Mouse (Mus musculus) kidney, postnatal 36 days (tissue): ENCODE results near the gene Scnm1.
A peak's percentile ranks its signal among the peaks of the same experiment; 100 is the strongest.

Source experiments
- DNase-seq, 2 experiments: peaks; one replicate each; pipeline ENCODE4 v3.0.0; 2021 to 2022; ENCODE audit warnings: mixed read lengths in 2 of 2

Scnm1 gene

DNA sequence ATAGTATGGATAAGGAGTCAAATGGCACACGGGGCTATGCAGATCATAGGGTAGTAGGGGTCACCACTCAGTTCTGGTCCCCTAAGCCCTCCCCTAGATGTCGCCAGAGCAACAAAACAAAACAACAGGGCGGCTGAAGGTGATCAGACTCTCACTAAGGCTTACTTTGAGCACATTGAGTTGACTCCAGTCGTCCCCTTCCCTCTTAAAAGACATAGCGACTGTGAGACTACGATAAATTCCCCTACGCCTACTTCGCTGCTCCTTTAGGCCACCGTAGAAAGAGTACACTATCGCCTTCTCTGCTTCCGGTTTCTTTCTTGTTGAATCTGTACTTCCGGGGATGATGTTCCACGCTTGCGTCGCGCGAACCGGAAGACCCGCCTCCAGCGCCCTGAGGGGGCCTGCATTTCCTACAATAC, at the start of gene Scnm1, which contains the start of gene Lysmd1:
TSS of gene Scnm1 (minus strand) at position 332 of the 422 bp plus-strand sequence.
TSS of gene Lysmd1 (plus strand) at position 409 of the 422 bp plus-strand sequence.
- DNase-seq, result peak; percentile 92 to 96

DNA sequence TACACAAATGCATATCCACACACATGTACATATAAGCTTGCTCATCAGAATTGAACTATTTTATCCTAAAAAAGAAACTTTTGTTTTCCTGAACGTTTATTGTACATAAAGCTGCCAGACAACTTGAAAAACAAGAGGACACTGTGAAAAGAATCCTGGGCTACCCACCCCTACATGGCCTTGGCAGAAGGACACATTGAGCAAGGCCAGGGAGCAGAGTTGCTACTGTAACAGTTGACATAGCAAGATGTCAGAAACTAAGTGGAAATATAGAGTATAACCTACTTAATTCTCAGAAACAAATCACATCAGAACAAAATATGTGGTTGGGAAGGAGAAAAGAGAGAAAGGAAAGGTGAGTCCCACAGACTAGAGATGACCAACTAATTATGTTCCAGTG, 48.0 kb upstream of the Scnm1 start:
- no peak for DNase-seq

DNA sequence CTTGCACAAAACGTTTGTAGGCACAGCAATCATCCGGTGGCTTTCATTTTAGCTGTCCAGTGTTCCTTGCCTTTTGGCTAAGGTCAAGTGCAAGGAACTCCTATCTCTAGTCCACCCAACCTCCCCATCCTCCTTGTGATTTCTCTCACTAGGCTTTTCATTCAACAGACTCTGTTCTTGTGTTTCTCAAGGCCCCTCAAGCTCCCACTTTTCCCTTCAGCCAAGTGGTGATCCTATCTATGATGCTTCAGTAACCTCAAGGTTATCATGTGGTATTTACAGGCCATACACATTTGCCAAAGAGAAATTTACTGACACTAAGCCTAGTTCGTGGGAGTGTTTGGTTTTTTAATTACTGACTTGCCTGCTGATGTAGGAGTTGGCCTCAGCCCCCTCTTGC, 46.1 kb upstream of the Scnm1 start:
- DNase-seq, result no peak

DNA sequence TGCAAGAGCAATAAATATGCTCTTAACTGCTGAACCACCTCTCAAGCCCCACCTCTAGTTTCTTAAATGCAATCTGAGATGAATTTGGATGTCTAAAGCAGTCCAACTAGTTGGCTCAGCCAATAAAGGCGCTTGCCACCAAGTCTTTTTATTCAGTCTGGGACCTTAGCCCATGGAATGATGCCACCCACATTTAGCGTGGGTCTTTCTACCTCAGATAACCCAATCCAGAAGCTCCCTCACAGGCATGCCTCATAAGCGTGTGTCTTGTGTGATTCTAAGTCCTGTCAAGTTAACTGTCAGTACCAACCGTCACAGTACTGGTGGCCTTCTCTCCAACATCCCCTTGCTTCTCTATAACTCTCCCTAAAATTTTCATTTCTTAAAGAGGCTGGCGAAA, 45.1 kb upstream of the Scnm1 start:
- DNase-seq, result no peak

DNA sequence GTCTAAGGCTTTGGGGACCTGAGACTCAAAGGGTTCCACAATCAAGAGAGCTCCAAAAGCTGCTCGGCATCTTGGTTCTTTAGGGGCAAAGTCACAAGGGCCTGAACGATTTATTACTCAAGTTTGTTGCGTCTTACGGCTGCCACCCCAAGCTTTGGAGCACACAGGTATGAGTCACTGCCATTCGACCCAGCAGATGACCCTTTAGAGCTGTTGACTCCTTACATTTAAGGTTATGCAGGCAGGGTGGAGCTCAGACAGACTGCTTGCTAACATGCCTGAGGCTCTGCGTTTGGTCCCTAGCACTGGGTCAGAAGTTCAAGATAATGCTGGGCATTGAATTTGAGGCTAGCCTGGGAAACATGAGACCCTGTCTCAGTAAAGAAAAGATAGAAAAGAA, 43.8 kb upstream of the Scnm1 start:
- no peak for DNase-seq

DNA sequence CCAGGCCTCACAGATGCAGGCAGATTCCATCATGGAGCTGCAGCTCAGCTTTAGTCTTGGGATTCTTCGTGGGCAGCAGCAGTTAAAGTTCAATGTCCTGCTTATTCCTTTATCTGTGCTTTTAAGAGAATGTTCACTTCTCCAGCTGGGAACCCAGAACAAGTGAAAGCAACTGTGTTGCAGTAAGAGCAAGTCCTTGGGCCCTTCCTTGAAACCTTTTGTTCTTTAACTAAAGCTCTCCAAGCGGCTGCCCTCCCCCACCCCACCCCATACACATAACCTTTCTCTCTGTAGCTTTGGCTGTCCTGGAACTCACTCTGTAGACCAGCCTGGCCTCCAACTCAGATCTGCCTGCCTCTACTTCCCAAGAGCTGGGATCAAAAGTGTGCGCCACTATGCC, 42.7 kb upstream of the Scnm1 start:
- DNase-seq, result no peak

DNA sequence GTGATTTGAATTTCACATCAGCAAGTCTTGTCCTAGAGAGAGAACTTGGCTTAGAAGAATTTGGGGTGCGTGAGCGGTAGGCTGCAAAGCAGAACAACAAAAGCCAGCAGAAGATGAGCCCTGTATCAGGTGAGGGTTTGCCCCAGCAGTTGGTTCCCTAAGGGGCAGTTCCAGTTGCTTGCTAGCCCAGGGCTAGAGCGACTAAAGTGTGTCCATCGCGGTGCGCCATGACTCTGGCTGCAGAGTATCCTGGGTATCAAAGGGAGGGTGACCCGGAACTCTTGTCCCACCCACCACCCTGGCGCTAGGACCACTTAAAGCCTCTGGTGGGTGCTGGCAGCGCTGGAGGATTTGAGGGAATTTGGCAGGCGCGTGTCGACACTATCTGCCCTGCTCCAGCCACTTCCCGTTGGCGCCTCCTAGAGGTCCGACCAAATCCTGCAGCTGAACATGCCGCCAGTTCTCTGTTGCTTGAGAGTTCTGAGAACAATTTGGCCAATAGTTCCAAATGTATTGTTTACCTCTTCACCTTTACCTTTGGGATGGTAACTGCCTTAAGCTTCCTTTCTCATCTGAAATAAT, 40.3 kb upstream of the Scnm1 start:
- peak; percentile 84 to 95 for DNase-seq

DNA sequence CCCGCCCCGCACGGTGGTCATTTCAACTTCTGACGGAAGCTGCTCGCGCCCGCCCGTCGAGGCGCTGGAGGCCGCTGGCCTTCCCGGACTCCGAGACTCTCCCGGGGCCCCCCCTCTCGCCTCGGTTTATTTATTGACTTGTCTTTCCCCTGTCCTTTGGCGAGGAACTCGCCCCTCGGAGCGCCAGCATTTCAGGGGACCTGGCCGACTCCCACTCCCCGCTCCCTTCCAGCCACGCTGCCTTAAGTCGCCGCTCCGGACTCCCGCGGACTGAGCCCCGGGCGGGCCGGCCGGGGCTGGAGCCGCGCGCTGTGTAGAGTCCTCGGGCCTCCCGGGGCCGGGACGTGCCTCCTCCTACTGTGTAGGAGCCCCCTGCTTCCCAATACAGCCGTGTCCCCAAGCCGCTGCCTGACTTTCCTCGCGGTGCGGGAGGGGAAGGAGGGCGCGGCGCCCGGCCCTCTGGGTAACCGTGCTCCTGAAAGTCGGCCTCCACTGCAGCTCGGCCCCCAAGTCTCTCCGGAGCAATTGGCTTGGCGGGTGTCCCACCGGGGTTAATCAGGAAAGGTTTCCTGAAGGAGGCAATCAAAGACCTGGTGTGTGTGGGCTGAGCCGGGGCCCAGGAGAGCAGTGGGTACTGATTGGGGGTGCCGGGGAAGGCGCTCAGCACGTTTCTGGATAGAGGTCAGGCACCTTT, 39.6 kb upstream of the Scnm1 start:
- peak in 1 of 2 experiments; percentile 64 for DNase-seq

DNA sequence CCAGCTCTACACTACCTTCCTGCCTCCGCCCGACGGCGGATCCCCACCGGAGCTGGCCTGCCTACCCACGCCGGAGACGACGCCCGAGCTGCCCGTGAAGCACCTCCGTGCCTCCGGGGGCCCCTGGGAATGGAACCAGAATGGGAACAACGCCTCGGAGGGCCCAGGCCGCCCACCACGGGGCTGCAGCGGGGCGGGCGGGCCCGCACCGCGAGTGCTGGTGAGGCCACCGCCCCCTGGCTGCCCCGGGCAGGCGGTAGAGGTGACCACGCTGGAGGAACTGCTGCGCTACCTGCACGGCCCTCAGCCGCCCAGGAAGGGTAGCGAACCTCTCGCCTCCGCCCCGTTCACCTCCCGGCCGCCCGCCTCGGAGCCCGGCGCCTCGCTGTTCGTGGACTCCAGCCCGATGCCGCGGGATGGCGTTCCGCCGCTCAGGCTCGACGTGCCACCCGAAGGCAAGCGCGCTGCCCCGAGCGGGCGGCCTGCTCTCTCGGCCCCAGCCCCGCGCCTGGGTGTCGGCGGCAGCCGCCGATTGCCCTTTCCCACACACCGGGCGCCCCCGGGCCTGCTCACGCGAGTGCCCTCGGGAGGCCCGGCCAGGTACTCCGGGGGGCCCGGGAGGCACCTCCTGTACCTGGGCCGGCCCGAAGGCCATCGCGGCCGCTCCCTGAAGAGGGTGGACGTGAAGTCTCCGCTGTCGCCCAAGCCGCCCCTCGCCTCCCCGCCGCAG, 38.9 kb upstream of the Scnm1 start:
- peak in 1 of 2 experiments; percentile 39 for DNase-seq

DNA sequence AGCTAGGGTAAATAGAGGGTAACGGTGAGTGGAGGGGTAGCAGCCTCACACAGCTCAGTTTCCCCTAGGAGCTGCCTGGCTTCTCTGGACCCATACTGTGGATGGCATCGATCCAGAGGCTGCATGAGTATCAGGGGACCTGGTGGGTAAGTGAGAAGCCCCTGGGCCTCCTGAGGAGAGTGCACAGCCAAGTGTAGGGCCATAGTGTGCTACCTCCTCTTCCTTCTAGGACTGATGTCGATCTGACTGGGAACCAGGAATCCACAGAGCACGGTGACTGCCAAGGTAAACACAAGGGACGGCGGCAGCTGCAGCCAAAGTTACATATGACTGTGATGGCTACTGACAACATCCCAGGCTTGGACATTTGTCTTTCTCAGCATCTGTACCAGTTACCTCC, 37.3 kb upstream of the Scnm1 start:
- DNase-seq, result no peak

DNA sequence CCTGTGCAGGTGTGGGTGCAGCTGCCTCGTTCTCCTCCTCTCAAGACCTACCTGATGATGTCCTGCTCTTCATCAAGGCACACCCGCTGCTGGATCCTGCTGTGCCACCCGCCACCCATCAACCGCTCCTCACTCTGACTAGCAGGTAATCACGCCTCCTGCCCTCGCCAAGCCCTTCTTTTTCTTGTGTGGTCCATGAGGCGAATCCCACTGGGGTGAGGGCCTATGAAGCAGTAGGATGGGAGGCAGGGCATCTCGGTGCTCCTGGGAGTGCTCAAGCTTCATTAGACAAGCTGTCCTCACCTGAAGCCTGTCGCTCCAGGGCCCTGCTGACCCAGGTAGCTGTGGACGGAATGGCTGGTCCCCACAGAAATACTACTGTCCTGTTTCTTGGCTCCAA, 36.2 kb upstream of the Scnm1 start:
- no peak for DNase-seq

DNA sequence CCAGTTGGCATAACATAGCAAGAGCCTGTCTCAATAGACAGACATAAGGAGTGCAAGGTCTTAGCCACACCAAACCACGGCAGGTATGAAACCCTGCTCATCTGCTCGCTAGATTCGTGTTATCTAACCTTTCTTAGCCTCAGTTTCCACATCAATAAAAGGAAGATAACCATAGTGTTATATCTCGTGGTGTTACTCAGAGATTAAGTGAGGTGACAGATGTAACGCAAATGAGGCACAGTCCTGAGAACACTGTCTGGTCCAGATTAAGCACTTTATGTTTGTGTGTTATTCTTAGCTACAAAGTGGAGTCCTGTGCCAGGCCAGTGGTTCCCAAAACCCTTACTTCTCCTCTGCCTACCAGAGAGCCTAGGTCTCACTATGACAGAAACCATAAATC, 31.0 kb upstream of the Scnm1 start:
- DNase-seq, result no peak

DNA sequence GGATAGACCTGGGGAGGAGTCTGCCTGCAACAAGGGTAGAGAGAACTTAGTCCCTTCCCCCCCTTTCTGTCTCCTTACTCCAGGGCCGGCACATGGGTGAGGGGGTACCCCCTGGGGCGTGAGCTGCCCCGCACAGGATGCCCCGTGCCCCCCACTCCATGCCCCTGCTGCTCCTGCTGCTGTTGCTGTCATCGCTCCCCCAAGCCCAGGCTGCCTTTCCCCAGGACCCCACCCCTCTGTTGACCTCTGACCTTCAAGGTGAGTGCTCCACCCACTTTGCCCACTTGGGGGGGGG, 30.4 kb upstream of the Scnm1 start:
- DNase-seq, result no peak

DNA sequence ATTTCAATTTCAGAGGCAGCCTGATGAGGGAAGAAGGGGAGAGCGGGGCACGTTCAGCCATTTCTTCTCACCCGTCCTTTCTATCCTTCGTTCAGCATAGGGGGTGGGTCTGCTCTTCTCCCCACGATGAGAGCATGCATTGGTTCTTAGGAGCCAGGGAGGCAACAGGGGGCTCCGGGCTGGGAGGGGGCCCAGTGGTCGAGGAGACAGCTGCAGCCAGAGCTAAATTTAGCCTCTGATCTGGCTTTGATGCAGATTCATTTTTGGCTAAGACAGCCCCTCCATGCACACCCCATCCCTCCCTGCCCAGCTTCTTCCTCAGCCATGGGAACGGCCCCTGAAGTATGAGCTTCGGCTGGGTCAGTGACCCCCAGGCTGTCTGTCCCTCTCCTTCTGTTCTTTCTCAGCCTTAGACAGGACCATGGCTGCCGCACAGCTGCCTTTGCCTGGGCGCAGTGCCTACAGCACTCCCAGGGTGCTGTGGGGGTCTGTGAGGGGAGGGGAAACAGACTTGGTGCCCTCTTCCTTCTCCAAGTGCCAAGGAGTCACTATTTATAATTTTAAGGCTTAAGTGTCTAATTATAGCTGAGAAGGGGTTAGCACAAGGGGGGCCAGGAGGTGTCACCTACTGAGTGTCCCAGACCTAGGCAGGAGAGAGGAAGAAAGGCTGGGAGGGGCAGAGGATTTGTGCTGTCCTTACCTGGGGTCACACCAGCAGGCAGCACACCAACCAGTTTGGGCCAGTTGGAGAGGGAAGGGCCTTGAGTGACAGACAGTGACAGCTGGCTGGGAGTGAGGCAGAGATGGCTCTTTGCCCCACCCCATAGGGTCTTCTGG, 29.8 kb upstream of the Scnm1 start:
- no peak for DNase-seq

DNA sequence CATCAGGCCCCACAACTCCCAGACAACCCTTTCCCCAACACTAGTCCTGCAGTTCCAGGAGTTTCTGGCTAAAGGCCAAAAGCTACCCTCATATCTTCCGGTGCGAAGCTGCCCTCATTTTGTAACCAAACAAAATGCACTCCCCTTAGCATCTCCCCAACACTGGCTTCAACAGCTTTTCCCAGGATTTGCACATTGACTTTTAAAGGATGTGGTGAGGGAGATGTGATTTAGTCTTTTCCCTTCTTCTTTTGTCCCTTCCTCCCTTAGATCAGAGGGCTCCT, 28.5 kb upstream of the Scnm1 start:
- DNase-seq, result no peak

DNA sequence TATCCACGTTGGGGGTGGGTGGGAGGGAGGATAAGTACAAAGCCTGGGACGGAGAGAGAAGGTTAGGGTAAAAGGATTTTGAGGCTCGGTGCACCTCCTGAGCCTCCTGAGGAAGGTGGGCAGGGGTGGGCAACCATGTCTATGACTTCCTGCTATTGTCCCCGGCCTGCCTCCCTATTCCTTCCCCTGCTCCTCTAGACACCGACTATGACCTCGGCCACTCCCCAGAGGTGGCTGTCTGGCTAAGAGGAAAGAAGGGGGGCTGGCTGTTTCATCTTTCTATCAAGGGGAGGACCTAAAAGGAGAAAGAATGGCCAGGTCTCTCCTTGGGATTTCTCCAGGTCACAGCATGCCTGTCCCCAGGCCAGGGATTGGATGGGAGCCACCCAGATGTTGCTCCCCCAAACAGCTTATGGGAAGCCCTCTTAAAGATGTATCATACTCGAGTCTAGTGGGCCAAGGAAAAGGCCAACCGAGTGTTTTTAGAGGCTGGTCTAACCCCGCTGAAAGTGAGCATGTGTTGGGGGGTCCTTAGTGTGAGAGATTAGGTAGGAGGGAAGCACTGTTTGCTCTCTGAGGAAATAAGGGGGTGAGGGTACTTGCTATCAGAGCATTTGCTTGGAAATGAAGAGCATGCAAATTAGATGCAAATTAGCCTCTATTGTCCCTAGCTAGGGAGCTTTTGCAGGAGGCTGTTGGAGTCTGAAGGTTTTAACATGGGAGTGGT, 28.0 kb upstream of the Scnm1 start:
- no peak for DNase-seq

DNA sequence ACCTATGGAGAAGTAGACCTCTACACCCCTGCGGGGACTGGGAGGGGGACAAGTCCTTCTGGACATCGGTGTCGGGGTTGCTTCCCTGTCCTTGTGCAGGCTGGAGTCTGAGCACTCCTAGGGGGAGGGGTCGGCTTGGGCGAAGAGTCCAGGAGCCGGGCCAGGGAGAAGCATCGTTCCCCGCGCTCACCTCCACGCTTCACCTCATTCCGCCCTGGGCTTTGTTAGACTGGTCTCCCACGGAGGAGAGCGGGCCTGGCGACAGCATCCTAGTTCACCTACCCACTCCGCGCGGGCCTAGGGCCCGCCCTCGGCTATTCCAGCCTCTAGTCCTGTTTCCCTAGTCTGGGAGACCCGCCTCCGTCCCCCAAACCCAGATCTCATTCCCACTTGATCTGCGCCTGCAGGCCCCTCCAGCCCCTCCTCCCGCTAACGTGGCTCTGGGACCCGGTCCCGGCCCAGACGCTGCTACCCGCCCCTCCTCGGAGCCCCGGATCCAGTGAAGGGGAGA, 27.3 kb upstream of the Scnm1 start:
- DNase-seq, result peak in 1 of 2 experiments; percentile 24

DNA sequence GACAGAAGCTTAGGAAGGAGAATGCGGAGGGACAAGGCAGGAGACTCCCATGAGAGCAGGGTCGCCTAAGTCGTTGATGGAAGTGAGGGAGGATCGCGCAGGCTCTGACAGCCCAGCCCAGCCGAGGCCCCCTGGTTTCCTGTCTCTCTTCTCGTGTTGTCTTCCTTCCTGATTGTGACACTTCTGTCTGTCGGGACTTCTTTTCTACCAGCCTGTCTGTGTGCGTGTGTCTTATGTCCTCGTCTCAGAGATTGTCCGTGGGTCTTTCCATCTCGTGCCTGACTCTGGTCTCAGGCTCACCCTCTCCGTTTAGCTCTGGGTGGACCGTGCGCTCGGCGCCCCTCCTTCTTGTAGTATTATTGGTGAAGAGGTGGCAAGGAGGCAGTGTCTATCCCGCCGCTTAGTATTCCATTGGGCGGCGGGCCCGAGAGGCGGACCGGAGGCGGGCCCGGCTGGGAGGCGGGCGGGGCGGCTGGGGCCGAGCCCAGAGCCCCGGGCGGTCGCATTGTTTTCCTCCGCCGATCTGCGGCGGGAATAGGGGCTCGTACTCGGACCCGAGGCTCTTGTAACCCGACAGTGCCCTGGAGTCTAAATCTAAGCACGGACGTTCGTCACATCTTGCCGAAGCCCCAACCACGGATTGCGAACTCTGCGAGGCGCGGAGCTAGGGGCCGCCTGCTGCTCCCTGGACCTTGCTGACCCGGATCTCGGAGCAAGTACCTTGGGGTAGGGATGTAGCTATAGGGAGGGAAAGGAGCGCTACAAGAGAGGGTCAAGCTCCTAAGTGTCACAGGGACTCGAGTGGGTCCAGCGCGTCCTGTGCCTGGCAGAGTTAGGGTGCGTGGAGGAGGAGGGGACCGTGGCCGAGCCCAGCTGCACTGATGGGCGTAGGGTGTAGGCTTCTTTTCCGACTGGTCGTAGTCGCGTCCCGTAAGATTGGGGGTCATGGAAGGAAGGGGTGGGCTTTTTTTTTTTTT, 26.5 kb upstream of the Scnm1 start, which contains the start of gene Sema6c:
TSS of gene Sema6c (plus strand) at position 471 of the 977 bp plus-strand sequence.
- DNase-seq, result peak; percentile 93 to 94

DNA sequence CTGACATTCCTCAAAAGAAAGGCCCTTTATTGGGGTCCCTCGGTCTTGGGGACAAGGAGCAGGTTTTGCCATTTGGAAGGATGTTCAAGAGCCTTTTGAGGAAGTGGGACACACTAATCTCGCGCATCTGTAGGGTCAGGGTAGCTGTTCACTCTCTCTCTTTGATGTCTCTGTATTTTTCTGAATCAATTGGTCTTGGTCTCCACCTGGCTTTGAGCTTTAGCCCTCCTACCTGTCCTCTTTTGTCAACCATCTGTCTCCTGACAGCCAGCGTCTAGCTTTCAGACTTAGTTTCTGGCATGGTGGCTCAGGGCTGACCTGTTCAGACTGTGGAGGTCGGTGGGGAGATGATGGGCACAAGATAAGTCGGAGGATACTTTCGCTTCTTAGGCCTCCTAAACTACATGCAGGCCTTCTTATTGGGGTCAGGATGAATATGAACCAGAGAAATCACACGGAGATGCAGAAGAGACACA, 25.7 kb upstream of the Scnm1 start:
- no peak for DNase-seq

DNA sequence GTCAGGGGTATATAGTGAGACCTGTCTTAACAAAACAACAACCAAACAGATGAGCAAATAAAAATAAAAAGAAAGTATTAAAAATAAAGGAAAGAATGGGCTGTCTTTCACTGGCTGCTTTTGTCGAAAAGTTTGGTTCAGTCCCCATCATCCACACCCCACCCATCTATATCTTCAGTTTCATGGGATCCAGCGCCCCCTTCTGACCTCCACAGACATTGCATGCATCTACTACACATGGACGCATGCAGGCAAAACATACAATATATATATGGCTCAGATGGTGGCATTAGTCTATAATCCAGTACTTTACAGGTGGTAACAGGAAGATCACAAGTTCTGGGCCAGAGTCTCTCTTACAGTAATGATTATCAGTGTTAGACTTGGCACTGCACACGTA, 20.1 kb upstream of the Scnm1 start:
- peak in 1 of 2 experiments; percentile 79 for DNase-seq

DNA sequence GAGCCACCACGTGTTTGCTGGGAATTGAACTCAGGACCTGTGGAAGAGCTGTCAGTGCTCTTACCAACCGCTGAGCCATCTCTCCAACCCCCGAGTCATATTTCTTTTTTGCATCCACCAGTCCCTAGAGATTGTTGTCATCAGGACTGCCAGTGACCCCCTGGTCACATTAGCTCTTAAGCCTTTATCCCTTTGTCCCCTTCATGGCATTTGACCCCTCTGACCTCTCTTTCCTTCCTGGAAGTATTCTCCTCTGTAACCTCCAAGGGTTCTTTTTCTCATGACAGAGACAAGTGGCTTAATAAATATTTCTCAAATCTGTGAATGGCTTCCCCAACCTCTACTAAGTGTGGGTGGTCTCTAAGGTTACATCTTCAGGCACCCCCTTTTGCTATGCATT, 14.1 kb upstream of the Scnm1 start:
- DNase-seq, result peak; percentile 47 to 63
